Mouse (Mus musculus): ENCODE measurements at regions not wholly inside any gene's neighbourhood (a gene's known extent, or its start where the extent isn't known, plus 50 kb on each side); places are given as distances from the start of the nearest gene placed in this dataset.

DNA sequence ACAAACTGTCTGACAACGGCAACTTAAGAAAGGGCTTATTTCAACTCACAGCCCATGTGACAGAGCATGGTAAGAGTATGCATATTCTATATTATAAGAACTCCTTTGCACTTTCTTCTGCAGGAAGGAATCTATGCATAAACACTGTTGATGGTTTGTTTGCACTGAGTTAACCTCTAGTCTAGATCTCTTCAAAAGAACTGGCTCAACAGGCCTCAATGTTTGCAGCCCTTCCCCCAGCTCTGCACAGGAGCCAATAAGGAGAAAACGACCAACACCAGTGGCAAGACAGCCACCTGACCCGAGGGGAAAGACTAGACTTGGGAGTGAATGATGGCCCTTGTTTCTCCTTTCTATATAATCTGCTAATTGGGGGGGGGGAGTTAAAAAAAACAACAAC is 231.2 kb upstream of the Tsc22d2 start:
- Histone ChIP-seq H3K4me3 (ENCODE audit: insufficient read depth in 1 of 2, low read depth in 1 of 2, low read length in 2 of 2, poor library complexity in 1 of 2, severe bottlenecking in 1 of 2) (no peak overlapping the region), H3K36me3 (ENCODE audit: control insufficient read depth, insufficient read depth, low read length, poor library complexity, severe bottlenecking) (no peaks in the 10 kb centered on the region), H3K27ac (ENCODE audit: insufficient read depth, low read depth, low read length, poor library complexity, severe bottlenecking) (no peak overlapping the region), H3K4me1 (ENCODE audit: control insufficient read depth in 2 of 2, insufficient read depth in 2 of 2, low read length in 2 of 2, poor library complexity in 1 of 2) (peaks cover 2 to 3% of the 10 kb centered on the region in 2 experiments; a peak in 1 of 4 replicates), H3K9me3 (ENCODE audit: control insufficient read depth, insufficient read depth, low read depth, low read length) (no peaks in the 10 kb centered on the region), H3K9ac (ENCODE audit: insufficient read depth, low read depth, low read length, poor library complexity, severe bottlenecking) (no peak overlapping the region)
- in situ Hi-C loops (cut with MboI; ENCODE audit: low sequenced_read_pairs in 2 of 2, unreplicated experiment in 2 of 2), result no loop called here
- TF ChIP-seq MAFK (IDR thresholded peaks at IDR 0.05; ENCODE audit: insufficient read depth, low read depth, low read length) (no peak), HCFC1 (IDR thresholded peaks at IDR 0.05; ENCODE audit: borderline replicate concordance, insufficient read depth, low read length) (no peak), ZC3H11A (IDR thresholded peaks at IDR 0.05; ENCODE audit: borderline replicate concordance, low read depth, low read length) (no peak), ZNF384 (IDR thresholded peaks at IDR 0.05; ENCODE audit: low read depth, low read length) (no peak), CHD2 (IDR thresholded peaks at IDR 0.05; ENCODE audit: low read depth, low read length) (no peak)
- no peak for DNase-seq (ENCODE audit: low read depth, low spot score)

DNA sequence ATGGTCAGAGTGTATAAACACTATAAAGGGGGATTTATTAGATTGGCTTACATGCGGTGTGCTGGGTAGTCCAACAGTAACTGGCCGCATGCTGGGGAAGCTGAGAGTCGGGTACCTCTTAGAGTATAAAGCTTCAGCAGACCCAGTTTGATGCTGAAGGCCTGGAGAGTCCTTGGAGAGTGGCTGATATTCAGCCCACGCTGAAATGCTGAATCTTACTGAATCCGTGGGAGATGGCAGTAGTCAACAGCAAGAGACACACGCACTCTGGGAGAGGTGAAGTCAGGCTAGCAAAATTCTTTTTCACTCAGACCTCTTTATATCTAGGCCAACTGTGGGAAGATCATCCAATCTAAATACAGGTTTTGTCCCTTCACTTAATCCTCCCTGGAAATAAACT is 214.1 kb upstream of the Tsc22d2 start:
- no peaks in the 10 kb centered on the region for H3K36me3 ChIP-seq (ENCODE audit: control insufficient read depth, insufficient read depth, low read length, poor library complexity, severe bottlenecking)
- in situ Hi-C loops (cut with MboI; ENCODE audit: low sequenced_read_pairs in 2 of 2, unreplicated experiment in 2 of 2), result no loop called here
- no peaks in the 10 kb centered on the region for H3K9me3 ChIP-seq (ENCODE audit: control insufficient read depth, insufficient read depth, low read depth, low read length)
- H3K27ac ChIP-seq (ENCODE audit: insufficient read depth, low read depth, low read length, poor library complexity, severe bottlenecking), result no peak overlapping the region
- TF ChIP-seq CHD2 (IDR thresholded peaks at IDR 0.05; ENCODE audit: low read depth, low read length) (no peak), ZNF384 (IDR thresholded peaks at IDR 0.05; ENCODE audit: low read depth, low read length) (no peak), MAFK (IDR thresholded peaks at IDR 0.05; ENCODE audit: insufficient read depth, low read depth, low read length) (no peak), ZC3H11A (IDR thresholded peaks at IDR 0.05; ENCODE audit: borderline replicate concordance, low read depth, low read length) (no peak), HCFC1 (IDR thresholded peaks at IDR 0.05; ENCODE audit: borderline replicate concordance, insufficient read depth, low read length) (no peak)
- H3K4me1 ChIP-seq (ENCODE audit: control insufficient read depth in 2 of 2, insufficient read depth in 2 of 2, low read length in 2 of 2, poor library complexity in 1 of 2), result no peaks in the 10 kb centered on the region
- no peak overlapping the region for H3K9ac ChIP-seq (ENCODE audit: insufficient read depth, low read depth, low read length, poor library complexity, severe bottlenecking)
- no peak overlapping the region for H3K4me3 ChIP-seq (ENCODE audit: insufficient read depth in 1 of 2, low read depth in 1 of 2, low read length in 2 of 2, poor library complexity in 1 of 2, severe bottlenecking in 1 of 2)
- DNase-seq (ENCODE audit: low read depth, low spot score), result no peak

DNA sequence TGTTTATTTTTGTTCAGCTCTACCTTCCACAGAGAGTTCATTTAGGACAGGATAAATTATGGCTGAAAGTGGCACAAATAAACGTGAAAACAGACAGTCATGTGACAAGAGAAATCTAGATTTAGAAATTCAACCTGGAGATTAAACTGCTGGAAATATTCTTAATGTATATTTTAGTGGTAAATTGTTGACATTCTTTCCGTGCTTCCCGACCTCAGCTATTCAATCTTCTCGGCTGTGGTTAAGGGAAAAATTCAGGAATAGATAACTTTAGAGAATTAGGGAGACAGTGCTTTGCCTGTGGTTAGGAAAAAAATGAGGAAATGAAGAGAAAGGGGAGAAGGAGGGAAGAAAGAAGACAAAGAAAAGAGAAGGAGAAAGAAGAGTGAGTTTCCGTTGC is 211.7 kb upstream of the Tsc22d2 start:
- no peak overlapping the region for H3K4me3 ChIP-seq (ENCODE audit: insufficient read depth in 1 of 2, low read depth in 1 of 2, low read length in 2 of 2, poor library complexity in 1 of 2, severe bottlenecking in 1 of 2)
- H3K9ac ChIP-seq (ENCODE audit: insufficient read depth, low read depth, low read length, poor library complexity, severe bottlenecking), result no peak overlapping the region
- no peaks in the 10 kb centered on the region for H3K4me1 ChIP-seq (ENCODE audit: control insufficient read depth in 2 of 2, insufficient read depth in 2 of 2, low read length in 2 of 2, poor library complexity in 1 of 2)
- H3K27ac ChIP-seq (ENCODE audit: insufficient read depth, low read depth, low read length, poor library complexity, severe bottlenecking), result no peak overlapping the region
- no peaks in the 10 kb centered on the region for H3K36me3 ChIP-seq (ENCODE audit: control insufficient read depth, insufficient read depth, low read length, poor library complexity, severe bottlenecking)
- TF ChIP-seq ZNF384 (IDR thresholded peaks at IDR 0.05; ENCODE audit: low read depth, low read length) (no peak), MAFK (IDR thresholded peaks at IDR 0.05; ENCODE audit: insufficient read depth, low read depth, low read length) (no peak), ZC3H11A (IDR thresholded peaks at IDR 0.05; ENCODE audit: borderline replicate concordance, low read depth, low read length) (no peak), HCFC1 (IDR thresholded peaks at IDR 0.05; ENCODE audit: borderline replicate concordance, insufficient read depth, low read length) (no peak), CHD2 (IDR thresholded peaks at IDR 0.05; ENCODE audit: low read depth, low read length) (no peak)
- no peaks in the 10 kb centered on the region for H3K9me3 ChIP-seq (ENCODE audit: control insufficient read depth, insufficient read depth, low read depth, low read length)
- DNase-seq (ENCODE audit: low read depth, low spot score), result no peak
- in situ Hi-C loops (cut with MboI; ENCODE audit: low sequenced_read_pairs in 2 of 2, unreplicated experiment in 2 of 2), result no loop called here

DNA sequence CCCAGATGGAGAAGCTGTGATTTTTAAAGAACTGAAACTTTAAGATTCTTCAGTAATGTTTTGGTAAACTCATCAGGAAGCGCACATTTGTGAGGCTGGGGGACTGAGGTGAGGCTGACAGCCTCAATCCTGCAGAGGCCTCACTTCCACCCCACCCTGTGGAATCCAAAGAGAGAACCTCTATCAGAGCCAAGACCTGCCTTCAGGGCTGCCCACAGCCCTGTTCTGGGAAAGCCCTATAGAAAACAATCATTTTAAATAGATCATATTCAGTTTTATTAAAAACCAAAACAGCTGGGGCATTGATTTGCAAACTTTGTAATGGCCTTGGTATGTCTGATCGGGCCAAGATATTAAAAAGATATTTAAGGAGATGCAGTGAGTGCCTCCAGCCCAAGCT is 210.7 kb upstream of the Tsc22d2 start:
- in situ Hi-C loops (cut with MboI; ENCODE audit: low sequenced_read_pairs in 2 of 2, unreplicated experiment in 2 of 2), result no loop called here
- Histone ChIP-seq H3K4me3 (ENCODE audit: insufficient read depth in 1 of 2, low read depth in 1 of 2, low read length in 2 of 2, poor library complexity in 1 of 2, severe bottlenecking in 1 of 2) (no peak overlapping the region), H3K9ac (ENCODE audit: insufficient read depth, low read depth, low read length, poor library complexity, severe bottlenecking) (no peak overlapping the region), H3K9me3 (ENCODE audit: control insufficient read depth, insufficient read depth, low read depth, low read length) (no peaks in the 10 kb centered on the region), H3K27ac (ENCODE audit: insufficient read depth, low read depth, low read length, poor library complexity, severe bottlenecking) (no peak overlapping the region), H3K4me1 (ENCODE audit: control insufficient read depth in 2 of 2, insufficient read depth in 2 of 2, low read length in 2 of 2, poor library complexity in 1 of 2) (no peaks in the 10 kb centered on the region), H3K36me3 (ENCODE audit: control insufficient read depth, insufficient read depth, low read length, poor library complexity, severe bottlenecking) (no peaks in the 10 kb centered on the region)
- TF ChIP-seq ZC3H11A (IDR thresholded peaks at IDR 0.05; ENCODE audit: borderline replicate concordance, low read depth, low read length), result no peak
- no peak for TF ChIP-seq HCFC1 (IDR thresholded peaks at IDR 0.05; ENCODE audit: borderline replicate concordance, insufficient read depth, low read length)
- TF ChIP-seq CHD2 (IDR thresholded peaks at IDR 0.05; ENCODE audit: low read depth, low read length), result no peak
- no peak for TF ChIP-seq MAFK (IDR thresholded peaks at IDR 0.05; ENCODE audit: insufficient read depth, low read depth, low read length)
- TF ChIP-seq ZNF384 (IDR thresholded peaks at IDR 0.05; ENCODE audit: low read depth, low read length), result no peak
- no peak for DNase-seq (ENCODE audit: low read depth, low spot score)

GRCm38 (mm10) chr3:58205526-58205925 is 209.0 kb upstream of the Tsc22d2 start:
- no peak overlapping the region for H3K27ac ChIP-seq (ENCODE audit: insufficient read depth, low read depth, low read length, poor library complexity, severe bottlenecking)
- no peak overlapping the region for H3K4me3 ChIP-seq (ENCODE audit: insufficient read depth in 1 of 2, low read depth in 1 of 2, low read length in 2 of 2, poor library complexity in 1 of 2, severe bottlenecking in 1 of 2)
- no peaks in the 10 kb centered on the region for H3K9me3 ChIP-seq (ENCODE audit: control insufficient read depth, insufficient read depth, low read depth, low read length)
- no peak overlapping the region for H3K9ac ChIP-seq (ENCODE audit: insufficient read depth, low read depth, low read length, poor library complexity, severe bottlenecking)
- H3K36me3 ChIP-seq (ENCODE audit: control insufficient read depth, insufficient read depth, low read length, poor library complexity, severe bottlenecking), result no peaks in the 10 kb centered on the region
- no peaks in the 10 kb centered on the region for H3K4me1 ChIP-seq (ENCODE audit: control insufficient read depth in 2 of 2, insufficient read depth in 2 of 2, low read length in 2 of 2, poor library complexity in 1 of 2)
- DNase-seq (ENCODE audit: low read depth, low spot score), result no peak
- in situ Hi-C loops (cut with MboI; ENCODE audit: low sequenced_read_pairs in 2 of 2, unreplicated experiment in 2 of 2), result no loop called here
- TF ChIP-seq CHD2 (IDR thresholded peaks at IDR 0.05; ENCODE audit: low read depth, low read length), result no peak
- no peak for TF ChIP-seq MAFK (IDR thresholded peaks at IDR 0.05; ENCODE audit: insufficient read depth, low read depth, low read length)
- TF ChIP-seq ZC3H11A (IDR thresholded peaks at IDR 0.05; ENCODE audit: borderline replicate concordance, low read depth, low read length), result no peak
- TF ChIP-seq ZNF384 (IDR thresholded peaks at IDR 0.05; ENCODE audit: low read depth, low read length), result no peak
- TF ChIP-seq HCFC1 (IDR thresholded peaks at IDR 0.05; ENCODE audit: borderline replicate concordance, insufficient read depth, low read length), result no peak

Data from ES-E14 (cell line).